Mouse (Mus musculus) forebrain, embryonic 14.5 days (tissue): ENCODE data around the gene Mettl21a. TPM values are rescaled to one million over a fixed set of nuclear protein-coding genes. Genes with fewer than 3 reads are reported as not detected.
"Not testable (repeated sequence)": the region's sequence is repeated elsewhere in the genome, so short reads cannot be mapped to it uniquely, and the experiment has no call there.

ENCODE experiments used
- ATAC-seq: fragments of 200-750 bp; cut with Nextera tagmentation; 2 replicates; pipeline ENCODE4 v1.8.0; 2017; ENCODE audit warnings: mild to moderate bottlenecking, moderate library complexity
- DNase-seq: peaks from one replicate; pipeline ENCODE4 v3.0.0-alpha.2; 2015; ENCODE audit warnings: low spot score
- H3K27ac ChIP-seq: fragments of 300-500 bp; sonication (generic); 2 replicates; pipeline ENCODE4 v1.5.1; 2014; ENCODE audit warnings: low read depth, mild to moderate bottlenecking, control low read depth, low read length, moderate library complexity
- H3K27me3 ChIP-seq: fragments of 300-500 bp; sonication (generic); replicated peaks from 2 replicates; pipeline ENCODE4 v1.6.1; 2014; ENCODE audit warnings: low read length, control low read depth, mixed read lengths; ENCODE audit not compliant: control insufficient read depth, insufficient read depth
- H3K36me3 ChIP-seq: fragments of 300-500 bp; sonication (generic); 2 replicates; pipeline ENCODE4 v1.6.1; 2014; ENCODE audit warnings: low read length, control low read depth; ENCODE audit not compliant: control insufficient read depth, insufficient read depth
- H3K4me1 ChIP-seq: fragments of 300-500 bp; sonication (generic); 2 replicates; pipeline ENCODE4 v1.6.1; 2014; ENCODE audit warnings: antibody characterized with exemption, low read length, control low read depth; ENCODE audit not compliant: control insufficient read depth, insufficient read depth
- H3K4me2 ChIP-seq: fragments of 300-500 bp; sonication (generic); 2 replicates; pipeline ENCODE4 v1.6.1; 2014; ENCODE audit warnings: mild to moderate bottlenecking, control low read depth, low read length
- H3K4me3 ChIP-seq: fragments of 300-500 bp; sonication (generic); 2 replicates; pipeline ENCODE4 v1.5.1; 2014; ENCODE audit warnings: low read depth, low read length, control low read depth
- H3K9ac ChIP-seq: fragments of 300-500 bp; sonication (generic); 2 replicates; pipeline ENCODE4 v1.6.1; 2014; ENCODE audit warnings: mild to moderate bottlenecking, low read length, control low read depth, moderate library complexity
- H3K9me3 ChIP-seq: fragments of 300-500 bp; sonication (generic); replicated peaks from 2 replicates; pipeline ENCODE4 v1.6.1; 2016; ENCODE audit warnings: low read length, control low read depth, mixed read lengths; ENCODE audit not compliant: control insufficient read depth
- WGBS: fragments of 180-500 bp; shearing (Covaris S2); extraction: QIAGEN DNeasy Blood & Tissue Kit; methylation state at CpG from one replicate; pipeline ENCODE4 v1.1.7; 2014; 5-methylcytosine and 5-hydroxymethylcytosine counted together
- polyA plus RNA-seq: library from polyadenylated mRNA; unstranded; fragments of >200 nt; fragmentation: Nextera tagmentation; extraction: Ambion mirVana; gene quantifications from 2 replicates; pipeline ENCODE4 v1.2.1, GENCODE M21; 2014

Mettl21a gene
- polyA plus RNA-seq, 1 experiment from 2014 or later, result 25.8 TPM

GRCm38 (mm10) chr1:64601242-64601842 lies 15.7 kb downstream of the Mettl21a start:
- no peaks in the 10 kb centered on the region for H3K27me3 ChIP-seq
- WGBS, result 90% methylated on average over 6 of the region's 6 CpGs
- ATAC-seq, result no peak
- H3K9me3 ChIP-seq, result no peaks in the 10 kb centered on the region
- no peak for DNase-seq
- no peak overlapping the region for H3K4me2 ChIP-seq
- H3K27ac ChIP-seq, result no peak overlapping the region
- no peak overlapping the region for H3K9ac ChIP-seq
- H3K4me3 ChIP-seq, result no peak overlapping the region
- peaks cover 38% of the 10 kb centered on the region for H3K36me3 ChIP-seq
- H3K4me1 ChIP-seq, result no peaks in the 10 kb centered on the region

GRCm38 (mm10) chr1:64600413-64601077 lies 16.5 kb downstream of the Mettl21a start:
- 89% methylated on average over 7 of the region's 7 CpGs for WGBS
- no peak for DNase-seq

GRCm38 (mm10) chr1:64598926-64599325 lies 18.1 kb downstream of the Mettl21a start:
- Histone ChIP-seq H3K9me3 (no peaks in the 10 kb centered on the region), H3K27ac (no peak overlapping the region), H3K27me3 (no peaks in the 10 kb centered on the region), H3K4me1 (no peaks in the 10 kb centered on the region), H3K36me3 (peaks cover 28% of the 10 kb centered on the region), H3K4me3 (no peak overlapping the region), H3K4me2 (no peak overlapping the region), H3K9ac (no peak overlapping the region)
- ATAC-seq (no peak), DNase-seq (no peak)
- WGBS, result 64% methylated on average over 5 of the region's 5 CpGs

More at GRCm38 (mm10) chr1:64600413-64601077, 16.5 kb downstream of the Mettl21a start:
- Histone ChIP-seq H3K9me3 (no peaks in the 10 kb centered on the region), H3K4me3 (no peak overlapping the region), H3K27ac (no peak overlapping the region), H3K4me2 (no peak overlapping the region), H3K36me3 (peaks cover 38% of the 10 kb centered on the region), H3K27me3 (no peaks in the 10 kb centered on the region), H3K4me1 (no peaks in the 10 kb centered on the region), H3K9ac (no peak overlapping the region)
- ATAC-seq, result no peak

- H3K9ac ChIP-seq, result no peak overlapping the region
- no peak overlapping the region for H3K4me3 ChIP-seq
- H3K27me3 ChIP-seq, result no peaks in the 10 kb centered on the region
- ATAC-seq (no peak), DNase-seq (no peak)
- H3K9me3 ChIP-seq, result no peaks in the 10 kb centered on the region
- H3K36me3 ChIP-seq, result peaks cover 46% of the 10 kb centered on the region
- no peak overlapping the region for H3K4me2 ChIP-seq
- 90% methylated on average over 3 of the region's 3 CpGs for WGBS
- no peak overlapping the region for H3K27ac ChIP-seq
- H3K4me1 ChIP-seq, result no peaks in the 10 kb centered on the region
Measured at GRCm38 (mm10) chr1:64578801-64579200, 38.2 kb downstream of the Mettl21a start.

GRCm38 (mm10) chr1:64577911-64578310 lies 39.1 kb downstream of the Mettl21a start:
- WGBS, result 47% methylated on average over 9 of the region's 9 CpGs

DNA sequence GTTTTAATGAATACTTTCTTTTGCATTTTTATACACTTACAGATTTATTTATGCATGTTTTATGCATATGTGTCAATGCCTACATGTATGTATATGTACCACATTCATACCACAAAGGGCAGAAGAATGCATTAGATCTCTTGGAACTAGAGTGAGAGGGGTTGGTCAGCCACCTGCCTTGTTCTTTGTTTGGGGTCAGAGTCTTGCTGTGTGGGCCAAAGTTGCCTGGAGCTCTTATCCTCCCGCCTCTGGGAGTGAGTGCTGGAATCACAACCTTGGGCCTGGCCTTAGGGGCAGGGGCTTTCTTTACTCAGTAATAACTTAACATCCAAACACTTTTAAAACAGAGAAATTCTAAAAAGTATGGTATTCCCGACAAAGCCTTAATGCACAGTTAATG lies 40.3 kb downstream of the Mettl21a start:
- Histone ChIP-seq H3K4me2 (no peak overlapping the region), H3K27ac (no peak overlapping the region), H3K9ac (no peak overlapping the region), H3K27me3 (no peaks in the 10 kb centered on the region), H3K9me3 (no peaks in the 10 kb centered on the region), H3K4me1 (no peaks in the 10 kb centered on the region), H3K4me3 (no peak overlapping the region), H3K36me3 (peaks cover 45% of the 10 kb centered on the region)
- no peak for DNase-seq
- no peak for ATAC-seq
- WGBS, result 59% methylated on average over 2 of the region's 2 CpGs

More at GRCm38 (mm10) chr1:64577911-64578310, 39.1 kb downstream of the Mettl21a start:
- not testable (repeated sequence) for DNase-seq, H3K4me1 ChIP-seq, H3K27me3 ChIP-seq, H3K4me2 ChIP-seq, H3K9me3 ChIP-seq, H3K27ac ChIP-seq, H3K4me3 ChIP-seq, ATAC-seq, H3K9ac ChIP-seq
- peaks cover 46% of the 10 kb centered on the region for H3K36me3 ChIP-seq

- ATAC-seq (no peak), DNase-seq (no peak)
Measured at GRCm38 (mm10) chr1:64576022-64576421, 41.0 kb downstream of the Mettl21a start.

DNA sequence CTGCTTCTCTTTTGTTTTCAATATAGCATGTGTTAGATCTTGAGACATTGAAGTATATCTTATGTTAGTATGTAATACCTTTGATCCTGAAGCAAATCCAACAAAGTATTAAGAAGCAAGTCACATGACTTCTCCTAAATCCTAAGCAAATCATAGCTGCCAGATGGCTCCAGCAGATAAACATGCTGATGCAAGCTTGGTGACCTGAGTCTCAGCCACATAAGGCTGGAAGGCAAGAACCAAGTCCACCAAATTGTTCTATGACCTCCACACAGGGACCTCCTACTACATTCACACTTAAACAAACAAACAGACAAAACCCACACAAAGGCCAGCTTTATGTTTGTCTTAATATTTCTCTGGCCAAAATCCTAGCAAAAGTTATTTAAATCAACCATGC lies 48.8 kb downstream of the Mettl21a start:
- peaks cover 42% of the 10 kb centered on the region for H3K36me3 ChIP-seq
- no peak overlapping the region for H3K9ac ChIP-seq
- H3K4me1 ChIP-seq, result no peaks in the 10 kb centered on the region
- H3K27me3 ChIP-seq, result no peaks in the 10 kb centered on the region
- H3K4me2 ChIP-seq, result no peak overlapping the region
- H3K4me3 ChIP-seq, result no peak overlapping the region
- no peak for DNase-seq
- no peak for ATAC-seq
- H3K9me3 ChIP-seq, result no peaks in the 10 kb centered on the region
- H3K27ac ChIP-seq, result no peak overlapping the region

More at GRCm38 (mm10) chr1:64576022-64576421, 41.0 kb downstream of the Mettl21a start:
- Histone ChIP-seq H3K9ac (no peak overlapping the region), H3K27ac (no peak overlapping the region), H3K4me1 (no peaks in the 10 kb centered on the region), H3K27me3 (no peaks in the 10 kb centered on the region), H3K9me3 (no peaks in the 10 kb centered on the region), H3K4me2 (no peak overlapping the region), H3K4me3 (no peak overlapping the region), H3K36me3 (peaks cover 43% of the 10 kb centered on the region)
- WGBS, result 87% methylated on average over 7 of the region's 7 CpGs

GRCm38 (mm10) chr1:64560105-64560504 lies 56.9 kb downstream of the Mettl21a start:
- no peak for DNase-seq
- Histone ChIP-seq H3K4me2 (no peak overlapping the region), H3K9ac (no peak overlapping the region), H3K27ac (no peak overlapping the region), H3K36me3 (peaks cover 33% of the 10 kb centered on the region), H3K9me3 (no peaks in the 10 kb centered on the region), H3K4me3 (no peak overlapping the region), H3K4me1 (no peaks in the 10 kb centered on the region), H3K27me3 (no peaks in the 10 kb centered on the region)
- ATAC-seq, result no peak
- whole genome bisulfite sequencing, result 96% methylated on average over 3 of the region's 3 CpGs
